Mouse (Mus musculus) heart, postnatal 0 days (tissue): ENCODE results near the gene Gm49337. TPM values are rescaled to one million over a fixed set of nuclear protein-coding genes. Genes with fewer than 3 reads are reported as not detected.
A peak's percentile ranks its signal among the peaks of the same experiment; 100 is the strongest.

ENCODE experiments used
- ATAC-seq: fragments of 200-750 bp; cut with Nextera tagmentation; 2 replicates; pipeline ENCODE4 v1.8.0; 2017; ENCODE audit warnings: low read depth, moderate number of reproducible peaks, moderate library complexity; ENCODE audit not compliant: insufficient read depth
- DNase-seq: peaks from one replicate; pipeline ENCODE4 v3.0.0-alpha.2; 2016; ENCODE audit warnings: low spot score
- H3K27ac ChIP-seq: fragments of 300-500 bp; sonication (generic); 2 replicates; pipeline ENCODE4 v1.5.1; 2014; ENCODE audit warnings: low read depth, mild to moderate bottlenecking
- H3K27me3 ChIP-seq: fragments of 300-500 bp; sonication (generic); 2 replicates; pipeline ENCODE4 v1.6.1; 2014; ENCODE audit warnings: low read length, mixed read lengths; ENCODE audit not compliant: control insufficient read depth, insufficient read depth
- H3K36me3 ChIP-seq: fragments of 300-500 bp; sonication (generic); replicated peaks from 2 replicates; pipeline ENCODE4 v1.6.1; 2014; ENCODE audit warnings: low read length, mixed read lengths; ENCODE audit not compliant: control insufficient read depth, insufficient read depth
- H3K4me1 ChIP-seq: fragments of 300-500 bp; sonication (generic); 2 replicates; pipeline ENCODE4 v1.6.1; 2014; ENCODE audit warnings: antibody characterized with exemption; ENCODE audit not compliant: control insufficient read depth, insufficient read depth
- H3K4me2 ChIP-seq: fragments of 300-500 bp; sonication (generic); 2 replicates; pipeline ENCODE4 v1.6.1; 2014; ENCODE audit warnings: low read depth, mild to moderate bottlenecking, low read length, moderate library complexity
- H3K4me3 ChIP-seq: fragments of 300-500 bp; sonication (generic); 2 replicates; pipeline ENCODE4 v1.5.1; 2014; ENCODE audit warnings: low read depth, low read length
- H3K9ac ChIP-seq: fragments of 300-500 bp; sonication (generic); replicated peaks from 2 replicates; pipeline ENCODE4 v1.6.1; 2014; ENCODE audit warnings: low read depth, low read length, mixed read lengths
- H3K9me3 ChIP-seq: fragments of 300-500 bp; sonication (generic); replicated peaks from 2 replicates; pipeline ENCODE4 v1.6.1; 2016; ENCODE audit warnings: low read length; ENCODE audit not compliant: control insufficient read depth
- CTCF ChIP-seq: IDR thresholded peaks from 2 replicates; pipeline ENCODE4 v1.5.1; 2016; ENCODE audit warnings: antibody characterized with exemption, control low read depth, low read depth
- EP300 ChIP-seq: IDR thresholded peaks from 2 replicates; pipeline ENCODE4 v1.6.1; 2016; ENCODE audit warnings: antibody characterized with exemption, low read depth
- polyA plus RNA-seq: library from polyadenylated mRNA; unstranded; fragments of >200 nt; fragmentation: Nextera tagmentation; extraction: Ambion mirVana; gene quantifications from 2 replicates; pipeline ENCODE4 v1.2.1, GENCODE M21; 2015
- total RNA-seq: library from RNA; depleted of rRNA; stranded (reverse); fragments of >200 nt; gene quantifications from 2 replicates; pipeline ENCODE4 v1.2.3, GENCODE M21; 2014; ENCODE audit warnings: low replicate concordance; rRNA removed

The Gm49337 gene
- total and polyA plus RNA-seq, 2 experiments from 2014 or later = not detected

DNA sequence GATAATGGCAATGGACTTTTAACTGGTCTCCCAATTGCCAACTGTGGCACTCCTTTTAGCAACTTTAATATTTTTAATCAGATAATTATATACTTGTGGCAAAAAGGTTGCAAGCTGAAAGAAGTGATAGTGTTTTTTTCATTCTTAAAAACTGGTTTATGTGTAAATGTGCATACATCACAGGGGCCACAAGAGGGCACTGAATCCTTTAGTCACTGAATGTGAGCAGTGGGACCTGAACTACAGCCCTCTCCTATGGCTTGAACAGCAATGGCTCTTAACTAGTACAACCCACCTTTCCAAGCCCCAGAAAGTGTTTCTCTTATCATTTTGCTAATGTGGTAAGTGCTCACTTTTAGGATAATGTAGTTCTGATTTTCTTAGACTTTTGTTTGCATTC, 168.9 kb downstream of the Gm49337 start:
- H3K4me3 ChIP-seq = no peak overlapping the region
- H3K9ac ChIP-seq = no peak overlapping the region
- 0 out of 2 replicates have a peak, but pooled peaks cover 4% of the 10 kb centered on the region for H3K36me3 ChIP-seq
- ATAC-seq = peak; percentile 62; the same call in 1 of the 2 replicates
- peak; percentile 80 for DNase-seq
- no peaks in the 10 kb centered on the region for H3K4me1 ChIP-seq
- no peaks in the 10 kb centered on the region for H3K9me3 ChIP-seq
- no peak overlapping the region for H3K4me2 ChIP-seq
- no peaks in the 10 kb centered on the region for H3K27me3 ChIP-seq
- no peak overlapping the region for H3K27ac ChIP-seq
- no peak for TF ChIP-seq EP300
- peak; percentile 84 for TF ChIP-seq CTCF

Other genes with a start within 250 kb of the Gm49337 start
- gene Dmbx1, start 233.5 kb upstream of the Gm49337 start, total RNA-seq = not detected in 2 replicates
- gene Dmbx1, start 233.5 kb upstream of the Gm49337 start, polyA plus RNA-seq = not detected in 2 replicates
- 0.80 and 3.3 TPM in 2 replicates for gene Faah, start 155.5 kb upstream of the Gm49337 start, total RNA-seq
- gene Faah, start 155.5 kb upstream of the Gm49337 start, polyA plus RNA-seq = 0.61 and 0.65 TPM in 2 replicates
- gene Nsun4, start 119.5 kb upstream of the Gm49337 start, total RNA-seq = 43.5 and 54.8 TPM in 2 replicates
- 33.9 and 34.2 TPM in 2 replicates for gene Nsun4, start 119.5 kb upstream of the Gm49337 start, polyA plus RNA-seq
- gene Uqcrh, start 98.3 kb upstream of the Gm49337 start, total RNA-seq = 1,024 and 1,032 TPM in 2 replicates
- 2,231 and 2,302 TPM in 2 replicates for gene Uqcrh, start 98.3 kb upstream of the Gm49337 start, polyA plus RNA-seq
- gene Lrrc41, start 98.1 kb upstream of the Gm49337 start, total RNA-seq = 69.4 and 85.5 TPM in 2 replicates
- 32.2 and 35.9 TPM in 2 replicates for gene Lrrc41, start 98.1 kb upstream of the Gm49337 start, polyA plus RNA-seq
- gene Rad54l, start 49.7 kb upstream of the Gm49337 start, total RNA-seq = 7.7 and 8.0 TPM in 2 replicates
- gene Rad54l, start 49.7 kb upstream of the Gm49337 start, polyA plus RNA-seq = 3.8 and 4.4 TPM in 2 replicates
- gene Pomgnt1, start 49.5 kb upstream of the Gm49337 start, total RNA-seq = 77.5 and 91.3 TPM in 2 replicates
- 56.9 and 59.6 TPM in 2 replicates for gene Pomgnt1, start 49.5 kb upstream of the Gm49337 start, polyA plus RNA-seq
- 1.5 and 2.1 TPM in 2 replicates for gene Lurap1, start 22.0 kb upstream of the Gm49337 start, total RNA-seq
- 0.97 and 1.1 TPM in 2 replicates for gene Lurap1, start 22.0 kb upstream of the Gm49337 start, polyA plus RNA-seq
- 1.8 TPM in 1 of 2 replicates, not detected in the other for gene Tspan1, start 5.8 kb upstream of the Gm49337 start, total RNA-seq
- 2.8 TPM in 1 of 2 replicates, not detected in the other for gene Tspan1, start 5.8 kb upstream of the Gm49337 start, polyA plus RNA-seq
- gene 1700042G07Rik, start within 50 bp of the Gm49337 start, total RNA-seq = not detected in 2 replicates
- gene 1700042G07Rik, start within 50 bp of the Gm49337 start, polyA plus RNA-seq = not detected in 2 replicates
- gene Pik3r3, start 48.2 kb downstream of the Gm49337 start, total RNA-seq = 7.7 and 8.5 TPM in 2 replicates
- 8.0 and 10.3 TPM in 2 replicates for gene Pik3r3, start 48.2 kb downstream of the Gm49337 start, polyA plus RNA-seq